Mouse (Mus musculus): ENCODE measurements around the gene Cfb. TPM values are rescaled to one million over a fixed set of nuclear protein-coding genes. Genes with fewer than 3 reads are reported as not detected.

The Cfb gene
- polyA plus RNA-seq, 1 experiment from 2014 or later, result 2.7 TPM

DNA sequence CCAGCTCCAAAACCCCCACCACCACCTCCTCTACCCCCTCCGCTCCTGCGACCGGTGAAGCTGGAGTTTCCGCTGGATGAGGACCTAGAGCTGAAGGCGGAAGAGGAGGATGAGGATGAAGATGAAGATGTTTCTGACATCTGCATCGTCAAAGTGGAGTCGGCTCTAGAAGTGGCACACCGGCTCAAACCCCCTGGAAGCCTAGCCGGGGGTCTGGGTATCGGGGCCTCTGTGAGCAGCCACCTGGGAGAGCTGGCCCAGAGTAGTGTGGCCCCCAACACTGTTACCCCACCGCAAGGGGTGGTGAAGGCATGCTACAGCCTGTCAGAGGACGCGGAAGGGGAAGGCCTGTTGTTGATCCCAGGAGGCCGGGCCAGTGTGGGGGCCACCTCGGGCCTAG is 33.4 kb upstream of the Cfb start:
- no peak for DNase-seq (ENCODE audit: extremely low spot score, low spot score)
- no peaks in the 10 kb centered on the region for H3K27me3 ChIP-seq (ENCODE audit: poor library complexity, severe bottlenecking)
- peaks cover 8% of the 10 kb centered on the region; the same call in 1 of the 2 replicates for H3K9me3 ChIP-seq
- 95% methylated on average over 15 of the region's 15 CpGs for WGBS
- peak overlapping the region; percentile 98 for H3K4me3 ChIP-seq
- peak overlapping the region; percentile 99 for H3K27ac ChIP-seq
- H3K36me3 ChIP-seq (replicated peaks), result peaks cover 23% of the 10 kb centered on the region
- peaks cover 70% of the 10 kb centered on the region for H3K4me1 ChIP-seq

DNA sequence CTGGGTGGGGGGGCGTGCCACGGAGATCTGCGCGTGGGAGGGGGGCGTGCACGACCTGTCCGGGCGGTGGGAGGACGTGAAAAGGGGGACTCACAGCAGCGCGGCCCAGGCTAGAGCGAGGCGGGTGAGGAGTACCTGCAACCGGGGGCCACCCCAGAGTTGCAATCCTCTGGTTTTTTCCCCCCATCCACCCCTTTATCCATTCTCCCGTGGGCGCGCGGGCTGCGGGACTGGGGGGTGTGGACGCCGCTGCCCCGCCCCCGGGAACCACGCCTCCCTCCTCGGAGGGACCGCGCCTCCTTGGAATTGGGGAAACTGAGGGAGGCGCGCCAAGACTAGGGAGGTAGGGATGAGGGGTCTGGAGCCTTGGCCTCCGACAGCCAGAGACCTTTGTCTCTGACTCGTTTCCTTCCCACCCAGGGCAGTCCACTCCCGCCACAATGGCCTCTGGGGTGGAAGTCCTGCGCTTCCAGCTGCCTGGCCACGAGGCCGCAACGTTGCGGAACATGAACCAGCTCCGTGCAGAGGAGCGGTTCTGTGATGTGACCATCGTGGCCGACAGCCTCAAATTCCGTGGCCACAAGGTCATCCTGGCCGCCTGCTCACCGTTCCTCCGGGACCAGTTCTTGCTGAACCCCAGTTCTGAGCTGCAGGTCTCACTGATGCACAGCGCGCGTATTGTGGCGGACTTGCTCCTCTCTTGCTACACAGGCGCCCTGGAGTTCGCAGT is 32.6 kb upstream of the Cfb start:
- H3K4me3 ChIP-seq, result peak overlapping the region; percentile 98
- peaks cover 8% of the 10 kb centered on the region; the same call in 1 of the 2 replicates for H3K9me3 ChIP-seq
- DNase-seq (ENCODE audit: extremely low spot score, low spot score), result peak; percentile 52
- H3K27ac ChIP-seq, result peak overlapping the region; percentile 99
- H3K27me3 ChIP-seq (ENCODE audit: poor library complexity, severe bottlenecking), result no peaks in the 10 kb centered on the region
- H3K4me1 ChIP-seq, result peaks cover 63% of the 10 kb centered on the region
- WGBS, result 10% methylated on average over 50 of the region's 51 CpGs
- peaks cover 20% of the 10 kb centered on the region for H3K36me3 ChIP-seq (replicated peaks)

DNA sequence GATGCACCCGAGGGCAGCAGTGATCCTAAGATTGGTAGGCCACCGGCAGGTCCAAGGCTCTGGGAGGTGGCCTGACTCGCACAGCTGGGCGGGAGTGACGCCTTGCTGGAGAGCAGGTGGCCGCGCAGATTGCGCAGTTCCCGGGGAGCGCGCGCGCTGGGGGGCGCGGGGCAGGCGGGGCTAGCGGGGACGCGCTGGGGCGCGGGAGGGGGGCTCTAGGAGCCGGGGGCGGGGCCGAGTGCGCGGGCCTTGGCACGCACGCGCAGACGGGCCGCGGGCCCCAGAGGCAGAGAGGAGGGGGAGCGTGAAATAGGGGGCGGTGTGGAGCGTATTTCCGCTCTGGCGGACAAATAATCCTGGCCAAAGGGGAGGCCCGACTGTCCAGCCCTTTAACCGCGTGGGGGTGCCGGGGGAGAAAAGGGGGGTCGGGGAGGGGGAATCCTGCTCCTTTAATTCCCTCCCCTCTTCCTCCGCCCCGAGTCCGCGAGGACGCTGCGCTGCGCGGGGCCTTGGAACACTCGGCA is 31.8 kb upstream of the Cfb start:
- WGBS, result under 1% methylated on average over 38 of the region's 51 CpGs

DNA sequence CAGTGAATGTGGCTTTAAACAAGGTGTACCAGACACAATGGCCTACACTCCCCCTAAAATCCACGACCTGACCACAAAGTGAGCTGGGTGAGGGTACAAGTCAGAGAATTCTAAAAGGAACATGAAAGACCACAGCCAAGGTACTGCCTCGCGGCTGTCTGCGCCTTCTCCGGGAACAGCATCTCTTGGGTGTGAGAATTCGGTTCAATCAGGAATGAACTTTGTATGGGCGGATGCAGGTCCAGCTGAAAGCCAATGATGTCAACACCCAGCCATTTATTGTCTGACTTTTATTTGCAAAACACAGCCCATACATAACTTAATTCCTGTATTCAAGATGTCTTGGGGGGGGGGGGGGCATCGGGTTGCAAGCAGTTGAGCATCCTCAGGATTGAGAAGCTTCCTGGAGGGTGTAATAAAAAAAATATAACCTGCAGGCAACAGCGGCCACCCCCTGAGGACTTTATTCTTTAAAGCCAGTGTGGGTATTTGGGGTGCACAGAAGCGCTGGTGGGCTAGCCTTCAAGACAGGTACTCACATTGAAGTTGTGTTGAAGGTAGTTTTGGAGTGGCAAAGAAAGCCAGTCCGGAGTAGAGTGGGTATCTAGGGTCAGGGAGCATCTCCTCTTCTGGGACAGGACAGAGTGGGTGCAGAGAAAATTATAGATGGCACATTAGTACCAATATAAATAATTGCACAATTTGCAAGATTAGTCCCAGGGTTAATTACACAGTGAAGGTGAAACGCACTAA is 30.9 kb upstream of the Cfb start:
- H3K4me1 ChIP-seq, result peaks cover 51% of the 10 kb centered on the region
- WGBS, result 75% methylated on average over 12 of the region's 12 CpGs
- DNase-seq (ENCODE audit: extremely low spot score, low spot score), result no peak

More for the DNA sequence above, 31.8 kb upstream of the Cfb start:
- H3K4me3 ChIP-seq, result peak overlapping the region; percentile 98
- H3K9me3 ChIP-seq, result peaks cover 8% of the 10 kb centered on the region; the same call in 1 of the 2 replicates
- no peaks in the 10 kb centered on the region for H3K27me3 ChIP-seq (ENCODE audit: poor library complexity, severe bottlenecking)
- peaks cover 17% of the 10 kb centered on the region for H3K36me3 ChIP-seq (replicated peaks)
- DNase-seq (ENCODE audit: extremely low spot score, low spot score), result peak; percentile 95
- H3K27ac ChIP-seq, result peak overlapping the region; percentile 99
- H3K4me1 ChIP-seq, result peaks cover 55% of the 10 kb centered on the region

DNA sequence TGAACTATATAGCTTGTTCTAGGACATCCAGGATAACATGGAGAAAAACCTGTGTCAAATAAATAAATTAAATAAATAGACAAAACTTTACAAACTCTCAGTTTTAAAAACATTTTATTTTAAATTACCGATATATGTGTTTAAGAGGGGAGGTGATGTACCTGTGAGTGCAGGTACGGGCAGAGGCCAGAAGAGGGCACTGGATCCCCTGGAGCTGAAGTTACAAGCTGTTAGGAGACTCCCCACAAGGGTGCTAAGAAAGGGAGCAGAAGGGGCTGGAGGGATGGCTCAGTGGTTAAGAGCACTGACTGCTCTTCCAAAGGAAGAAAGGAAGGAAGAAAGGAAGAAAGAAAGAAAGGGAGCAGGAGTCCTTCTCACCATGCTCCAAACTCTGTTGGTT is 29.1 kb upstream of the Cfb start:
- H3K36me3 ChIP-seq (replicated peaks), result peaks cover 11% of the 10 kb centered on the region
- 91% methylated on average over 2 of the region's 2 CpGs for WGBS
- H3K4me1 ChIP-seq, result peaks cover 32% of the 10 kb centered on the region
- H3K27ac ChIP-seq, result no peak overlapping the region
- H3K4me3 ChIP-seq, result no peak overlapping the region
- DNase-seq (ENCODE audit: extremely low spot score, low spot score), result no peak
- no peaks in the 10 kb centered on the region for H3K27me3 ChIP-seq (ENCODE audit: poor library complexity, severe bottlenecking)
- H3K9me3 ChIP-seq, result peaks cover 6% of the 10 kb centered on the region; the same call in 1 of the 2 replicates

More for the DNA sequence above, 30.9 kb upstream of the Cfb start:
- H3K4me3 ChIP-seq, result peak overlapping the region; percentile 98
- H3K36me3 ChIP-seq (replicated peaks), result peaks cover 17% of the 10 kb centered on the region
- H3K27me3 ChIP-seq (ENCODE audit: poor library complexity, severe bottlenecking), result no peaks in the 10 kb centered on the region
- H3K9me3 ChIP-seq, result peaks cover 8% of the 10 kb centered on the region; the same call in 1 of the 2 replicates
- H3K27ac ChIP-seq, result peak overlapping the region; percentile 99

DNA sequence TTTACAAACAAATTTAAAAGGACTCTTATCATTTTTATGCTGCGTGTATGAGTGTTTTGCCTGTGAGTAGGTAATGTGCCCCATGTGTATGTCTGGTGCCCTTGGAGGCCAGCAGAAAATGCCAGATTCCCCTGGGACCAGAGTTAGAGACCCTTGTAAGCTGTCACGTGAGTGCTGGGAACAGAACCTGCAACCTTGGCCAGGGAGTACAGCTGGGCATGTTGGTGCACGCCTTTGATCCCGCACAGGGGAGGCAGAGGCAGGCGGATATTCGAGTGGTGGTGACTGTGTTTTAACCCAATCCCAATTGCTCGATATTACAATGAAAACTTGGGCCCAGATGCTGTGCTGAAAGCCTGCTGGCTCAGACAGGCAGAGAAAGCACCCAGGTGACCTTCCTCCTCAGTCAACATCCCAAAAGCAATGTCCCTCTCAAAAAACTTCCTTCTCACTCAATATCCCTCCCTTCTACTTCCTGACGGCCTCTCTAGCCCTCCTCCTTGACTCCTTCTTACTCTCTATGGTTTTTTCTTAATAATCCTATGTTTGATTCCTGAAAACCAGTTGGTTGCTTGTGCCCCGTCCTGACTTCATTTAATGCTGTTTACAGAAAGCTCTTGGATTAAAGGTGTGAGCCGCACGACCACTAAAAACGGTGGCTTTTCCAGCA is 27.9 kb upstream of the Cfb start:
- WGBS, result 90% methylated on average over 12 of the region's 12 CpGs
- Histone ChIP-seq H3K9me3 (no peaks in the 10 kb centered on the region), H3K27me3 (ENCODE audit: poor library complexity, severe bottlenecking) (no peaks in the 10 kb centered on the region), H3K4me1 (peaks cover 21% of the 10 kb centered on the region), H3K4me3 (no peak overlapping the region), H3K36me3 (replicated peaks) (no peaks in the 10 kb centered on the region), H3K27ac (no peak overlapping the region)
- no peak for DNase-seq (ENCODE audit: extremely low spot score, low spot score)

DNA sequence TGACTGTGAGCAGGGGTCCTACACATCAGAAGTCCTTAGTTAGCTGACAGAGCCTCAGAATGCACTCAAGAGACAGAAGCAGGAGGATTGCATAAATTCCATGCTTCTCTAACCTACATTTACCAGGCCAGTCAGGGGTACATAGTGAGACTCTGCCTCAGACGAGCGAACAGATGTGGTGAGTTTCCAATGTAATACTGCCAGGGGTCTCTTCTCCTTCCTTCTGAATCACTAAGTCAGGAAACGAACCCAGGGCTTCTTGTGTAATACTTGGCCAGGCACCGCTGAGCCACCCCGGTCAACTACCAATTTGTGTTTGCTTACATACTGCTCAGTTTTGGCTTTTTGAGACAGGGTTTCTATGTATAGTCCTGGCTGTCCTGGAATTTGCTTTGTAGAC is 25.6 kb upstream of the Cfb start:
- Histone ChIP-seq H3K4me3 (no peak overlapping the region), H3K27ac (no peak overlapping the region), H3K36me3 (replicated peaks) (no peaks in the 10 kb centered on the region), H3K4me1 (peaks cover under 1% of the 10 kb centered on the region), H3K9me3 (no peaks in the 10 kb centered on the region), H3K27me3 (ENCODE audit: poor library complexity, severe bottlenecking) (peaks cover 3% of the 10 kb centered on the region)
- WGBS, result 91% methylated on average over 5 of the region's 5 CpGs
- DNase-seq (ENCODE audit: extremely low spot score, low spot score), result no peak

DNA sequence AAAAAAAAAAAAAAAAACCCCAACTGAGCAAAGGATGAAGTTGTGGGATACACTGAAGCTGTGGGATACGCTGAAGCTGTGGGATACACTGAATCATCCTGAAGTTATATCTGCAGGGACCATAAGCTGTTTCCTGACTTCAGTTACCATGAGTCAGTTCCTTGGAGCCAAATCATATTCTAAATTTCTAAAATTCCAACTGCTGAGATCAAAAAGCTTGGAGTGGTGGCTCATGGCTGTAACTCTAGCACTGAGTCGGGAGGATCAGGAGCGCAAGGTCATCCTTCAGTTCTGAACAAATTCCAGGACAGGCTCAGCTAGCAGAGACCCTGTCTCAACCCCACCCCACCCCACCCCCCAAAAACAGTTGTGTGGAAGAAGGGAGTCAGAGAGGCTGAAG is 23.3 kb upstream of the Cfb start:
- no peak for DNase-seq (ENCODE audit: extremely low spot score, low spot score)
- no peak overlapping the region for H3K4me3 ChIP-seq
- no peak overlapping the region for H3K27ac ChIP-seq
- peaks cover 22% of the 10 kb centered on the region for H3K27me3 ChIP-seq (ENCODE audit: poor library complexity, severe bottlenecking)
- H3K4me1 ChIP-seq, result peaks cover 8% of the 10 kb centered on the region
- WGBS, result 89% methylated on average over 3 of the region's 3 CpGs
- no peaks in the 10 kb centered on the region for H3K9me3 ChIP-seq
- H3K36me3 ChIP-seq (replicated peaks), result no peaks in the 10 kb centered on the region

DNA sequence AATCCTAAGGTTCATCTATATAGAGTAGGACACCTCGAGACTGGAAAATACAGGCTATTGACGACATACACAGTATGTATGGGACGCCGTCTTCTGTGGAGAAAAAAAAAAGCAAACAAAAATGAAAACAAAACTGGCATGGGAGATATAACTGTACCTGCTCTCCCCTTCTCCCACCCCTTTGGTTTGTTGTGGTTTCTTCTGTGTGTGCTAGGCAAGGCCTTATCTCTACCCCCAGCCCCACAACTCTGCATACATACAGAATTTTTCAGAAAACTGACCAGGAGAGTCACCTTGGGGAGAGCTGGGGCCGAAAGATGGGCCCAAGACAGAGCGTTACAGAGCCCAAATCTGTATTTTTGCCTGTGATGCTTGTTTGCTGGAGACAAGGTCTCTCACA is 22.4 kb upstream of the Cfb start:
- no peaks in the 10 kb centered on the region for H3K36me3 ChIP-seq (replicated peaks)
- H3K4me1 ChIP-seq, result peaks cover 11% of the 10 kb centered on the region
- H3K4me3 ChIP-seq, result no peak overlapping the region
- peaks cover 22% of the 10 kb centered on the region for H3K27me3 ChIP-seq (ENCODE audit: poor library complexity, severe bottlenecking)
- no peak overlapping the region for H3K27ac ChIP-seq
- no peaks in the 10 kb centered on the region for H3K9me3 ChIP-seq
- WGBS, result 85% methylated on average over 6 of the region's 6 CpGs
- no peak for DNase-seq (ENCODE audit: extremely low spot score, low spot score)

DNA sequence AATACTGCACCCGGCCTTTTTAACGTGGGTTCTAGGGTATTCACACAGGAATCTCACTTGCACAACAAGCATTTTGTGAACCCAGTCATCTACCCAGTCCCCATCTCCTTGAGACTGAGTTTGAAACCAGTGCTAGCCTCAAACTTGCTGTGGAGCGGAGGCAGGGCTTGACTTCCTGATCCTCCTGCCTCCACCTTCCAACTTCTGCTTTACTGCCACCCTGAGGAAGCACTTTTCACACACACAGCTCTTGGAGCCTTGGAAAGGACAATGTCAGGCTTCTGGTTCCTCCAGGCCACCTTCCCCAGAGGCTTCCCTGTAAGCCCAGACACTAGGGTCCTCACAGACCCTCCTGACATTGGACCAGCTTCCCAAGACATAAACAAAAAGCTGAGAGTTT is 21.0 kb upstream of the Cfb start:
- H3K4me1 ChIP-seq, result peaks cover 17% of the 10 kb centered on the region
- DNase-seq (ENCODE audit: extremely low spot score, low spot score), result no peak
- peaks cover 22% of the 10 kb centered on the region for H3K27me3 ChIP-seq (ENCODE audit: poor library complexity, severe bottlenecking)
- no peaks in the 10 kb centered on the region for H3K9me3 ChIP-seq
- 78% methylated on average over 3 of the region's 3 CpGs for WGBS
- H3K4me3 ChIP-seq, result no peak overlapping the region
- H3K36me3 ChIP-seq (replicated peaks), result no peaks in the 10 kb centered on the region
- H3K27ac ChIP-seq, result no peak overlapping the region

DNA sequence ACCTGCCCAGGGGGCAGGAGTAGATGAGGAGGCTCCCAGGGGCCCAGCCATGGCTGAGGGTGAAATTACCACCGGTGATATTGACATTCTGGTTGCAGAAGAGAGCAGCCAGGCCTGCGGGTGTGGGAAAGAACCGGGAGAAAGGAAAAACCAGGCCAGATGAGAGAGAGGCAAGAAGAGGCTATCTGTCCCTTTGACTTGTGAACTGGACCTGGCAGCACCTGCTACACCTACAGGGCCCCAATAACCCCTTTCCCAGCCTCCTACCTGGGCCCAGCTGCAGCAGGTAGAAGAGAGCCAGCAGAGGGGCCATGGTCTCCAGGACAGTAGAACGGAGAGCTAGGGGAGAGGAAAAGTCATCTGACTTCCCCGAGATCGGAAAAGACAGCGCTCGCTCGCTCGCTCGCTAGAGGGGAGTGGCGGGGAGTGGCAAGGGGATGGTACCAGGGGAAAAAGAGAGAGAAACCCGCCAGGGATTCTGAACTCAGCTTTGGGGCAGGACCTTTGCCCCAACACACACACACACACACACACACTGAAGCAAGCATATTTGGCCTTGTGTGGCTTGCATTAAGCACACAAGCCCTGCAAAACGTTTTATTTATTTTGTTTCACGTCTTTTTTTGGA is 19.5 kb upstream of the Cfb start, which contains the start of gene Gm20547:
Gm20547 (minus strand) TSS at position 360 of the 628 bp plus-strand sequence.
- Histone ChIP-seq H3K9me3 (no peaks in the 10 kb centered on the region), H3K36me3 (replicated peaks) (no peaks in the 10 kb centered on the region), H3K27me3 (ENCODE audit: poor library complexity, severe bottlenecking) (peaks cover 22% of the 10 kb centered on the region), H3K27ac (no peak within 1 kb of the TSS), H3K4me3 (peak within 1 kb of the TSS; percentile 23; the same call in 1 of the 2 replicates), H3K4me1 (peaks cover 17% of the 10 kb centered on the region)
- 7% methylated on average over 15 of the region's 15 CpGs for WGBS
- no peak for DNase-seq (ENCODE audit: extremely low spot score, low spot score)

DNA sequence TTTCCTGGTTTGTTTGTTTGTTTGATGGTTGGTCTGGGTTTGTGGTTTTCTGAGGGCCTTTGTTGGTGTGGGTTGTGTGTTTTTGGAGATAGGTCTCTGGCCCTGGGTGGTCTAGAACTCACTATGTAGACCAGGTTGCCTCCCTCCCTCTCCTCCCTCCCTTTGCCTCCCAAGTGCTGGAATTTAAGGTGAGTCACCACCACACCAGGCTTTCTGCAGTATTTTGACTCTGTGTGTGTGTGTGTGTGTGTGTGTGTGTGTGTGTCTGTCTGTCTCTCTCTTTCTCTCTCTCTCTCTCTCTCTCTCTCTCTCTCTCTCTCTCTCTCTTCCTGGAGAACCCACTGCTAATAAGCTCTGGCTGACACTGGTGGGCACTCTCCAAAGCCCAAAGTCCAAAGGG is 18.8 kb upstream of the Cfb start:
- H3K36me3 ChIP-seq (replicated peaks), result no peaks in the 10 kb centered on the region
- H3K27ac ChIP-seq, result no peak overlapping the region
- no peak overlapping the region for H3K4me3 ChIP-seq
- no peak for DNase-seq (ENCODE audit: extremely low spot score, low spot score)
- H3K9me3 ChIP-seq, result no peaks in the 10 kb centered on the region
- H3K27me3 ChIP-seq (ENCODE audit: poor library complexity, severe bottlenecking), result peaks cover 22% of the 10 kb centered on the region
- H3K4me1 ChIP-seq, result peaks cover 17% of the 10 kb centered on the region
